Mouse (Mus musculus) midbrain, embryonic 13.5 days (tissue): ENCODE measurements at regions not wholly inside any gene's neighbourhood (a gene's known extent, or its start where the extent isn't known, plus 50 kb on each side); places are given as distances from the start of the nearest gene placed in this dataset.

Source experiments
- ATAC-seq: fragments of 200-750 bp; cut with Nextera tagmentation; 2 replicates; pipeline ENCODE4 v1.8.0; 2017; ENCODE audit warnings: mild to moderate bottlenecking, moderate TSS enrichment, moderate library complexity
- H3K27ac ChIP-seq: fragments of 300-500 bp; sonication (generic); 2 replicates; pipeline ENCODE4 v1.5.1; 2015; ENCODE audit warnings: inconsistent platforms, mild to moderate bottlenecking, moderate library complexity
- H3K27me3 ChIP-seq: fragments of 300-500 bp; sonication (generic); 2 replicates; pipeline ENCODE4 v1.6.1; 2015; ENCODE audit warnings: mild to moderate bottlenecking, inconsistent platforms
- H3K36me3 ChIP-seq: fragments of 300-500 bp; sonication (generic); 2 replicates; pipeline ENCODE4 v1.6.1; 2015; ENCODE audit warnings: mild to moderate bottlenecking, inconsistent platforms
- H3K4me1 ChIP-seq: fragments of 300-500 bp; sonication (generic); replicated peaks from 2 replicates; pipeline ENCODE4 v1.6.1; 2015; ENCODE audit warnings: inconsistent platforms
- H3K4me2 ChIP-seq: fragments of 300-500 bp; sonication (generic); replicated peaks from 2 replicates; pipeline ENCODE4 v1.6.1; 2015; ENCODE audit warnings: moderate library complexity, mild to moderate bottlenecking, inconsistent platforms
- H3K4me3 ChIP-seq: fragments of 300-500 bp; sonication (generic); replicated peaks from 2 replicates; pipeline ENCODE4 v1.5.1; 2015; ENCODE audit warnings: mild to moderate bottlenecking, inconsistent platforms
- H3K9ac ChIP-seq: fragments of 300-500 bp; sonication (generic); replicated peaks from 2 replicates; pipeline ENCODE4 v1.6.1; 2015; ENCODE audit warnings: mild to moderate bottlenecking, inconsistent platforms
- H3K9me3 ChIP-seq: fragments of 300-500 bp; sonication (generic); 2 replicates; pipeline ENCODE4 v1.6.1; 2016; ENCODE audit warnings: mild to moderate bottlenecking, inconsistent platforms
- WGBS: fragments of 180-500 bp; shearing (Covaris S2); methylation state at CpG from one replicate; pipeline ENCODE4 v1.1.7; 2015; 5-methylcytosine and 5-hydroxymethylcytosine counted together

DNA sequence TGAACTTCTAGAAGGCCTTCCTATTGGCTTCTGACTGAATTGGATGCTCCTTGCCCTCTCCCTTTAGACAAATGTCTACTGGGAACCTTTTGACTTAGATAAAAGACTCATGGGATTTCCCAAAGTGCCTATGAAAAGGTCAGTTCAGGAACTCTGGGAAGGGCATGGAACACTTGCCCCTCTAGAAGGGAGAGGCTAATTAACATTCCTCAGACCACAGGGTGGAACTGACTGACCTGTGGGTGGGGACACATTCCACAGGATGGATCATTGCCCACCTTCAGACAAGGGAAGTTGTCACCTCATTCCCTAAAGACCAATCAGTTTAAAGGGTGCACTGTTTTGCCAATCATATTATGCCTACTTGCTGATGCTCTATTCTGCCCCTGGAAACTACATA lies 416.6 kb upstream of the Sox11 start:
- Histone ChIP-seq H3K27ac (no peak overlapping the region), H3K36me3 (no peaks in the 10 kb centered on the region), H3K27me3 (no peaks in the 10 kb centered on the region), H3K9ac (no peak overlapping the region), H3K4me2 (no peak overlapping the region), H3K4me1 (no peaks in the 10 kb centered on the region), H3K4me3 (no peak overlapping the region), H3K9me3 (no peaks in the 10 kb centered on the region)
- no peak for ATAC-seq

DNA sequence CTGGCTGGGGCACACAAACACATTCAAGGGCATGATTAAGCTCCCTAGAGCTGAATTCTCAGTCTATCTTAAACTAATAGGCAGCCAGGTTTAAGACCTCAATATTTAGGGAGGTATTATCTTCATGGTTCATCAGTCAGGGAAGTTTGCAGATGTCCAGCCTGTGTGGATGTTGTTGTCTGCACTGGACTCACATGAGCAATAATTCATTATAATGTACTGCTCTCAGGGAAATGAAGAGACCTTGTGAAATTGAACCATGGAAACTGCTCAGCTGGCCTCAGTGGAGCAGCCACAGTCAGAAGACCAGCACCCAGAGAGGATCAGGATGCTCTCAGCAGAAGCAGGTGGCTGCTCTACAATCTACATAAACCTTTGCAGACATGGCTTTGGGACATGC lies 415.3 kb upstream of the Sox11 start:
- no peaks in the 10 kb centered on the region for H3K36me3 ChIP-seq
- no peak overlapping the region for H3K9ac ChIP-seq
- no peak for ATAC-seq
- H3K4me1 ChIP-seq, result no peaks in the 10 kb centered on the region
- H3K4me2 ChIP-seq, result no peak overlapping the region
- no peaks in the 10 kb centered on the region for H3K27me3 ChIP-seq
- H3K9me3 ChIP-seq, result no peaks in the 10 kb centered on the region
- H3K4me3 ChIP-seq, result no peak overlapping the region
- no peak overlapping the region for H3K27ac ChIP-seq

DNA sequence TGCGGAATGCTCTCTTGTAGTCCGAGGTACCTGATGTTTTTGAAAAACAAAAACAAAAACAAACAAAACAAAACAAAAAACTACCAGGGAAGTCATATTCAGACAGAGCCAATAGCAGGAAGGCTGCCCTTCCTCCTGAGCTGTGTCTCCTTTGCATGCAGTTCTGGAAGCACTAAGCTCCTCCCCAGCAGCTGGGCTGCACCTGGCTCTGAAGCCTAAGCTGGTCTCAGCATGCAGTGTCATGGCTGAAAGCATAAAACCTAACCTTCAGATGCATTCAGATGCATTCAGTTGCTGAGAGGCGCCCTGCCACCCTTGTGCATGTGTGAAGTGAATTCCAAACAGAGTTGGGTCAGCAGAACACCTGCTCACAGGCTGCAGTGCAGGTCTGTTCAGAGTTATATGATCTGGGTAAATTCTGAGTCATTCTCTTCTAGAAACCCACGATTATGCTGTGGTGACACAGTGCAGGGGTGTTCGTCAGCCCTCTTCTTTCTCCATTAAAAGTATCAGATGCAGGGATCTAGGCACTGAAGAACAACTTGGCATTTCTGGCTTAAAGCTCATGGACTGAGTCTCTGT lies 382.3 kb upstream of the Sox11 start:
- ATAC-seq, result peak; percentile 83
- H3K27me3 ChIP-seq, result no peaks in the 10 kb centered on the region
- no peaks in the 10 kb centered on the region for H3K9me3 ChIP-seq
- WGBS, result 55% methylated on average over 5 of the region's 5 CpGs
- no peaks in the 10 kb centered on the region for H3K36me3 ChIP-seq
- H3K9ac ChIP-seq, result no peak overlapping the region
- no peak overlapping the region for H3K27ac ChIP-seq
- no peak overlapping the region for H3K4me3 ChIP-seq
- H3K4me1 ChIP-seq, result peaks cover 10% of the 10 kb centered on the region; the same call in 1 of the 2 replicates
- no peak overlapping the region for H3K4me2 ChIP-seq

DNA sequence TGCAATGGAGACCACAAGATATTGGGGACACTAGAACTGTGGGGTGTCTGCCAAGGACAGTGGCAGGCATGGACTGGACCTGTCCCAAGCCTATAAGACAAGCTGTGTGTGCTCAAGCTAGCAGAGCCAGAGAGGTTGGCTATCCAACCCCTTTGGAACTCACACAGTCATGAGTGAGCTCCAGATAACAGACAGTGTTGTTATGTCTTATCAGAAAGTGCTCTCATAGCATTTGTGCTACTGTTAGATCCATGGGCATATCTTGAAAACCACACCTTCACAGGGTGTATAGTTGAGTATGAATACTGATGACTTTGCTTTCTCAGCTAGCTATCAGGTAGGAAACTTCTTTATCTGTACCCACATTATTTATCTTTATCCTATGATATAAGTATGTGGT lies 338.1 kb upstream of the Sox11 start:
- no peaks in the 10 kb centered on the region for H3K36me3 ChIP-seq
- H3K4me2 ChIP-seq, result no peak overlapping the region
- ATAC-seq, result no peak
- no peak overlapping the region for H3K27ac ChIP-seq
- H3K9me3 ChIP-seq, result no peaks in the 10 kb centered on the region
- no peak overlapping the region for H3K4me3 ChIP-seq
- H3K9ac ChIP-seq, result no peak overlapping the region
- no peaks in the 10 kb centered on the region for H3K27me3 ChIP-seq
- H3K4me1 ChIP-seq, result no peaks in the 10 kb centered on the region

DNA sequence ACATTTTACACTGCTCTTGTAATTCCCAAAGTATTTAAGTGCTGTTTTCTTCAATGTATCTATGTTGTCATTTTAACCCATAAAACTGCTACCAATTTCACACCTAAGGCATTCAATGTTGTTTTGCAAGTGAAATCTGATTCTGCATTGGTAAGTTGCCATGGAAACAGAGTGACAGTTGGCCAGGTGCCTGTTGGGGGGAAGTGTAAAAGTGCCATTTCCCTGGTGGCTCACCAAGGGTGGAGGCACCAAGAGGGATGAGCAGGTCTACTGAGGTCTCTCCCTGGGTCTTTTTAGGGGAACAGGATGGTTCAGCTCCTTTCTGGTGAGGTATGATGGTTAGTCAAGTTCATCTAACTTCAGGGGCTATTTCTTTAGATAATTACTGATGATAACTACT lies 331.0 kb upstream of the Sox11 start:
- Histone ChIP-seq H3K27me3 (no peaks in the 10 kb centered on the region), H3K9me3 (no peaks in the 10 kb centered on the region), H3K4me3 (no peak overlapping the region), H3K4me2 (no peak overlapping the region), H3K36me3 (no peaks in the 10 kb centered on the region), H3K4me1 (peaks cover 25% of the 10 kb centered on the region), H3K27ac (no peak overlapping the region), H3K9ac (no peak overlapping the region)
- ATAC-seq, result no peak

DNA sequence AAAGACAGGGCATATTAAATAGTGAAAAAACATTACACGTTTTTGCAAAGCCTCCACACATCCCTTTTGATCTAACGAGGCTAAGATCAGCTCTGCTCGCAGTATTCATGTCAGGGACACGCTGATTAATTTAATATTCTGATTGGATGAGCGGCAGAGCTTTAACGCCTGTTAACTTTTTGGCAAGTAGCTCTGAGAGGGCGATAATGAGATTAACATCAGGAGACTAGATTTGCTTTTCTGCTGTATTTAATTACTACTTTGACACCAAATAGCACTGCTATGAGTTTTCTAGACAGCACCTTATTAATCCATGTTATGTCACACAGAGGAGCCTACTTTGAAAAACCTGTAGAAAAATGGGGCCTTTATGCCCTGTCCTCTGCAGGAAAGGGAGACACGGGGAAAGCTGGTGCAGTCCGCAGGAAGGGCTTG lies 328.3 kb upstream of the Sox11 start:
- no peaks in the 10 kb centered on the region for H3K9me3 ChIP-seq
- H3K27me3 ChIP-seq, result no peaks in the 10 kb centered on the region
- peaks cover 25% of the 10 kb centered on the region for H3K4me1 ChIP-seq
- H3K4me2 ChIP-seq, result peak overlapping the region; percentile 35
- no peaks in the 10 kb centered on the region for H3K36me3 ChIP-seq
- ATAC-seq, result peak; percentile 53; the same call in 1 of the 2 replicates
- no peak overlapping the region; the same call in 1 of the 2 replicates for H3K9ac ChIP-seq
- no peak overlapping the region for H3K4me3 ChIP-seq
- H3K27ac ChIP-seq, result peak overlapping the region; percentile 14; the same call in 1 of the 2 replicates
- 14% methylated on average over 9 of the region's 9 CpGs for WGBS

DNA sequence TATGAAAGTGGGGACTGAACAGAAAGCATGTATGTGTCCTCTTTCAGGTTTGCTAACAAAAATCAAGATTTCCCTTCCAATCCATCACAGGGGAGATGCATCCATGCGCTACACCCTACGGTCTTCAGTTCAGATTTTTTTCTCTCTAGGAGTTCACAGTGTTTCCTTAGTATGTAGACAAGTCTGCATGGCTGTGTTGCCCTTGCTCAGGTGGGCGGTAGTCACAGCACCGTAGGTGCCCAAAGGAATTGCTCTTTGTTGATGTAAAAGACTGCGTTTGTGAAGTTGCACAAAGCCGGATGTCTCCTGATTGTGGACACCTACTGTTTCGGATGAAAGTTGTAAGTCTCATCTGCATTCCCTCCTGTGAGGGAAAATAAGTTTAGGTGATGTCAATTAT lies 327.8 kb upstream of the Sox11 start:
- 43% methylated on average over 7 of the region's 7 CpGs for WGBS
- Histone ChIP-seq H3K9ac (no peak overlapping the region; the same call in 1 of the 2 replicates), H3K27me3 (no peaks in the 10 kb centered on the region), H3K4me3 (no peak overlapping the region), H3K4me2 (peak overlapping the region; percentile 35), H3K9me3 (no peaks in the 10 kb centered on the region), H3K27ac (peak overlapping the region; percentile 14; the same call in 1 of the 2 replicates), H3K4me1 (peaks cover 28% of the 10 kb centered on the region), H3K36me3 (no peaks in the 10 kb centered on the region)
- no peak for ATAC-seq

DNA sequence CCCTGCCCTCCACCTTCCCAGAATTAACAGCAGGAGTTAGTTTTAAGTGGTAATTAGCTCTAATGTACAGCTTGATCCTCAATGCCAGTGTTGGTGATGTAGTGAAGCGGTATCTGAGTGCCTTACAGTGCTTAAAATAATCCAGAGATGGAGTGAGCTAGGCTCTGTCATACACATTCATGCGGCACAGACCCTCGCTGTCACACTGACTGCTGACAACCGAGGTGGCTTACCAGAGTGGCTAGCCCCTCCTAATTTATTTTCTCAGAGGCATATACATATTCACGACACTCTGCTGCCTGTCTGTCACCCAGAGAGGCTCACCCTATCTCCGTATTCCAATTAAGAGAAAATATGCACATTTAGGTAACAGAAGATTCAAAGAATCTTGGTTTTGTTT lies 327.2 kb upstream of the Sox11 start:
- Histone ChIP-seq H3K4me2 (0 out of 2 replicates have a peak overlapping the region, but pooled peaks have one; percentile 35), H3K9ac (0 out of 2 replicates have a peak overlapping the region, but pooled peaks have one; percentile 23), H3K27me3 (no peaks in the 10 kb centered on the region), H3K27ac (0 out of 2 replicates have a peak overlapping the region, but pooled peaks have one; percentile 30), H3K4me1 (peaks cover 28% of the 10 kb centered on the region), H3K9me3 (no peaks in the 10 kb centered on the region), H3K4me3 (no peak overlapping the region), H3K36me3 (no peaks in the 10 kb centered on the region)
- WGBS, result 38% methylated on average over 6 of the region's 6 CpGs
- ATAC-seq, result peak; percentile 78; the same call in 1 of the 2 replicates

DNA sequence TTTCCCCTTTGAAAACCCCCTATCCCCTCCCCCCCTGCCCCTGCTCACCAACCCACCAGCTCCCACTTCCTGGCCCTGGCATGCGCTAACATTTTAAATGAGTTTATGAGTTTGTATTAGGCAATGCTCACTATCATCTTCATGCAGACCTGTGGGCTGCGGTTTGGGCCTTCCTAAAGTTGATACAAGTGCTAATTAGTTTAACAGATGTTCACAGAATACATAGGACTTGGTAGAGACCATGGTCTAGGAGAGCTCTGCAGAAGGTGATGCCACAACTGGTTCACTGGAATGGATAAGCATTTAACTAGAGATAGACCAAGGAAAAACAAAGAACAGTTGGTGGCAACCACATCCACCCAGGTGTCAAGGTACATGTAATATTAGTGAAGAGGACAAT lies 324.1 kb upstream of the Sox11 start:
- Histone ChIP-seq H3K9me3 (no peaks in the 10 kb centered on the region), H3K36me3 (no peaks in the 10 kb centered on the region), H3K27ac (no peak overlapping the region), H3K9ac (no peak overlapping the region), H3K27me3 (no peaks in the 10 kb centered on the region), H3K4me3 (no peak overlapping the region), H3K4me2 (no peak overlapping the region), H3K4me1 (peaks cover 25% of the 10 kb centered on the region)
- WGBS, result 87% methylated on average over 2 of the region's 2 CpGs
- ATAC-seq, result no peak

DNA sequence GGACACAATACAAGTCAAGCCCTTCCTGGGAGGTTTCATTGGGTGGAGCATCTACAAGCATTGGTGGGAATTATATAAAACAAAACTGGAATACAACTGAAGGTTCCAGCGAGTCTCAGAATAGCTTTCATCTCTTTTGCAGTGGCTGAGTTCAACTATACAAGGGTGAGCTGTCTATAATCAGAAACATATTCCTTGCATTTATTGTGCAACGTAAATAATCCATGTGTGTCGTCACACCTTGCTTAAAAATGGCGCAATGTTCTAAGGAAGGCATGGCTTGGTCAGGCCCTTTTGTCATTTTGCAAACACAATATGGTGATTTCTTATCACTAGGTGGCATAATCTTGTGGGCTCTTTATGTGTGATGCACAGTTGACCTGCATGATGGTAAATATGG lies 320.8 kb upstream of the Sox11 start:
- Histone ChIP-seq H3K9ac (no peak overlapping the region), H3K9me3 (no peaks in the 10 kb centered on the region), H3K4me3 (no peak overlapping the region), H3K27me3 (no peaks in the 10 kb centered on the region), H3K4me1 (0 out of 2 replicates have a peak, but pooled peaks cover 7% of the 10 kb centered on the region), H3K4me2 (no peak overlapping the region), H3K27ac (no peak overlapping the region), H3K36me3 (no peaks in the 10 kb centered on the region)
- 96% methylated on average over 4 of the region's 4 CpGs for WGBS
- no peak for ATAC-seq

DNA sequence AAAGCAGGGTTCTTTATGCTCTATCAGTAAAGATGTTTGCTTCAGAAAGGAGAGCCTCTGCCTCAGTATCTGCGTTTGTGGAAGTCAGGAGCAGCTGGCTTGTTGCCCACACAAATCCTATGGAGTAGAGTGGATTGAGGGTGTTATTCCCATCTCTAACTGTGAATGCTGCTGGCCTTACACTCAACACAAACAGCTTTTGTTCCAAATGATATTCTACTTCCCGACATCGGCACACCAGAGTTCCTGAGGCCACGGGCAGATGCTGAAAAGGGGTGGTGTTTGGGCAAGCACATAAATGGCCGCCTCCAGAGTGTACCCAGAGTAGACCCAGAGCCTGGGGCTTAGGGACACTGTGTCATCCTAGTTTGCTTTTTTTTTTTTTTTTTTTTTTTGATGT lies 320.3 kb upstream of the Sox11 start:
- H3K36me3 ChIP-seq, result no peaks in the 10 kb centered on the region
- H3K4me2 ChIP-seq, result no peak overlapping the region
- WGBS, result 89% methylated on average over 5 of the region's 5 CpGs
- no peak for ATAC-seq
- 0 out of 2 replicates have a peak, but pooled peaks cover 9% of the 10 kb centered on the region for H3K4me1 ChIP-seq
- H3K27ac ChIP-seq, result no peak overlapping the region
- H3K9ac ChIP-seq, result no peak overlapping the region
- H3K9me3 ChIP-seq, result no peaks in the 10 kb centered on the region
- H3K27me3 ChIP-seq, result no peaks in the 10 kb centered on the region
- no peak overlapping the region for H3K4me3 ChIP-seq

DNA sequence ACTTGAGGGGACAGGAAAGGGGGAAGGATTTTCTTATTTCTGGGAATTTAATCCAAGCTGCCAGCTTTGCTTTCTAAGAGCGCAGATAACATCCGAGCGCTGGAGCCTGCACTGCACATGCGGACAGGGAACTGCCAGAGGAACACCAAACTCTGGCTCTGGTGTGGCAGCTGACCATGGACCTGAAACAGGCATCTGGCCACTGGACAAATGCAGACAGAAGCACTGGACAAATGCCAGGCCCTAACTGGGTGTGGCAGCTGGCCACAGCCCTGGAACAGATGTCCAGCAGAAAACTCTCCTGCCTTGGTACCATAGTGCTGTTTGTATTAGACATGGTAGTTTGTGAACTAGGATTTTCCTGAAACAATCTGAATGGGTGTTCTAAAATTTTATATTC lies 315.2 kb upstream of the Sox11 start:
- Histone ChIP-seq H3K4me2 (no peak overlapping the region), H3K27me3 (no peaks in the 10 kb centered on the region), H3K36me3 (no peaks in the 10 kb centered on the region), H3K9me3 (no peaks in the 10 kb centered on the region), H3K4me1 (0 out of 2 replicates have a peak, but pooled peaks cover 10% of the 10 kb centered on the region), H3K9ac (no peak overlapping the region), H3K27ac (no peak overlapping the region), H3K4me3 (no peak overlapping the region)
- 80% methylated on average over 4 of the region's 4 CpGs for WGBS
- no peak for ATAC-seq

DNA sequence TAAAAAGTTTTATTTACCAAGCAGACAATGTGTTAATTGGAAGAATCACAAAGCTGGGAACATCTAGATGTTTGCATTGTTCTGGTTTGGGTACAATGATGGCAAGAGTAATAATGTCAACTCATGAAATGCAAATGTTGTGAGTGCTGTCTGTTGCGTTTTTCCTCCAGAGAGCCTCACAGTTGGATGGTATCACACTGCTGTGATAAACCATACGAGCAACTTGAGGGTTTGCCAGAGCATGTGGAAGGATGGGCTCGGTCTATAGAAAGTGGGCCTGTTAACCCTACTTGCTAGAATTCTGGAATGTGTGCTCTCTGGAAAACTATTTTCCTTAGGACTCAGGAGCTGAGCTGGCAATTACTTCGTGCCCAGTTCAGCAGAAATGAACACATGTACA lies 311.2 kb upstream of the Sox11 start:
- no peak overlapping the region for H3K4me3 ChIP-seq
- H3K9ac ChIP-seq, result no peak overlapping the region
- no peak overlapping the region for H3K27ac ChIP-seq
- ATAC-seq, result no peak
- H3K36me3 ChIP-seq, result no peaks in the 10 kb centered on the region
- H3K27me3 ChIP-seq, result no peaks in the 10 kb centered on the region
- WGBS, result 78% methylated on average over 4 of the region's 4 CpGs
- H3K4me2 ChIP-seq, result no peak overlapping the region
- no peaks in the 10 kb centered on the region for H3K9me3 ChIP-seq
- H3K4me1 ChIP-seq, result 0 out of 2 replicates have a peak, but pooled peaks cover 10% of the 10 kb centered on the region
